Mouse (Mus musculus): ENCODE measurements around the gene Apeh.

DNA sequence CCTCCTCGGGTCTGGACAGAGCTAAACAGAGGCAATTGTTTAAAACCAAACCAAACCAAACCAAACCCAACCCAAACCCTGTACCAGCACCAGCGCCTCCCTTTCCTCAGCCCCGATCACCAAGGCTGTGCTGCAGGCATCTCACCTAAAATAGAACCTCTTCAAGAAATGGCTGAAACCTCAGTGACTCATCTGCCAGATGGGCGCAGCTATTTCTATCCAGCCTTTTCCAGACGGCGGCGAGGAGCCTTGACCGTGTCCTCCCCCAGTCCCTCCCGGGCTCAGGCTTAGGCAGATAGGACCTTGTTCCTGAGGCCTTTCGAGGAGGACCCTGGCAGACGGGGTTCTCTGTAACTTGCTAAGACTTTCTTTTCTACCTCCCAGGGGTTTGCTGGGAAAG, 33.8 kb upstream of the Apeh start:
- TF ChIP-seq CTCF (IDR thresholded peaks at IDR 0.05; ENCODE audit: low read depth, low read length), result no peak
- TF ChIP-seq POLR2A (IDR thresholded peaks at IDR 0.05; ENCODE audit: extremely low read depth, insufficient read depth, low read length), result no peak
